Mouse (Mus musculus): ENCODE measurements at regions not wholly inside any gene's neighbourhood (a gene's known extent, or its start where the extent isn't known, plus 50 kb on each side); places are given as distances from the start of the nearest gene placed in this dataset.

DNA sequence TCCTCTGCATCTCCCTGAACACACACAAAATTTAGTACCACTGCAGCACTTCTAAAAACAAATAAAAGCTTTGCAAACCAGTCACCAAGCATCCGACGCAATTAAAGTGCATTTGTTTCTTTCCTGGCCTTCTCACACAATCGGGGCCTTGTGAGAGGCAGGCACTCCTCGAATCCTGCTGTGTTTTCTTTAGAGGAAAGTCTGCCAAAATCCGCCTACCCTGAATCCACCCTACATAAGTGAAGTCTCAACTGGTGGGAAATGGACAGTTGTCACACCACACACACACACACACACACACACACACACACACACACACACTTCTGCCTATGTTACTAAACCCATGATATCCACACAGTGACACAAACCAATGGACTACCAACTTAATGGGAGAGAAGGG lies 737.6 kb upstream of the Sox9 start:
- no peak overlapping the region for H3K27ac ChIP-seq (ENCODE audit: low read depth)
- no peaks in the 10 kb centered on the region for H3K36me3 ChIP-seq (replicated peaks; ENCODE audit: control insufficient read depth, insufficient read depth, low read length)
- no peak overlapping the region for H3K4me3 ChIP-seq (ENCODE audit: low read depth, low read length)
- H3K27me3 ChIP-seq (ENCODE audit: control insufficient read depth, insufficient read depth, low read length): no peaks in the 10 kb centered on the region
- no peak for ATAC-seq (ENCODE audit: insufficient read depth, low read depth)
- H3K4me2 ChIP-seq (ENCODE audit: low read depth, low read length): no peak overlapping the region
- H3K9ac ChIP-seq (replicated peaks; ENCODE audit: low read depth, low read length): no peak overlapping the region
- WGBS: 44% methylated on average over 5 of the region's 5 CpGs
- DNase-seq (ENCODE audit: low spot score): no peak
- TF ChIP-seq EP300 (IDR thresholded peaks at IDR 0.05; ENCODE audit: low read depth): no peak
- TF ChIP-seq CTCF (IDR thresholded peaks at IDR 0.05; ENCODE audit: low read depth): no peak
- no peaks in the 10 kb centered on the region for H3K4me1 ChIP-seq (ENCODE audit: control insufficient read depth, insufficient read depth)
- no peaks in the 10 kb centered on the region for H3K9me3 ChIP-seq (replicated peaks; ENCODE audit: control insufficient read depth, low read length)

DNA sequence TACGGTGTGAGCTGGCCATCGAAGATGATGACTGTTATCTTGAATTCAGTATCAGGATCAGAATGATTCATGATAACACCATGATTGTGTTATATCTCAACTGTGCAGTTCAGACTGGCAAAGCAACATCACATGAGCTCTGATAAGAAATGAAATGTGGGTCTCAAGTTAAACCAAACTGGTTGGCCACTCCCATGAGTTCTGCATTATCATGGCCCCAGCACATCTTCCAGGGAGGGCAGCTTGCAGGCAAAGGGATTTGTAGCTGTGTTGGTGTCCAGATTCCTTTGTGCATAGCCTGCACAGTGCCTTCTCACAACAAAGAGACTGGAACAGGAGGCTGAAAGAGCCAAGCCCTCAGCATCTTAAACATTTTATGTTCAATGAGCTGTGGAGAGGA lies 736.7 kb upstream of the Sox9 start:
- TF ChIP-seq CTCF (IDR thresholded peaks at IDR 0.05; ENCODE audit: low read depth): no peak
- TF ChIP-seq EP300 (IDR thresholded peaks at IDR 0.05; ENCODE audit: low read depth): no peak
- H3K9ac ChIP-seq (replicated peaks; ENCODE audit: low read depth, low read length): no peak overlapping the region
- WGBS: 80% methylated on average over 2 of the region's 2 CpGs
- DNase-seq (ENCODE audit: low spot score) (no peak), ATAC-seq (ENCODE audit: insufficient read depth, low read depth) (no peak)
- no peak overlapping the region for H3K4me3 ChIP-seq (ENCODE audit: low read depth, low read length)
- H3K9me3 ChIP-seq (replicated peaks; ENCODE audit: control insufficient read depth, low read length): no peaks in the 10 kb centered on the region
- H3K36me3 ChIP-seq (replicated peaks; ENCODE audit: control insufficient read depth, insufficient read depth, low read length): no peaks in the 10 kb centered on the region
- H3K4me2 ChIP-seq (ENCODE audit: low read depth, low read length): no peak overlapping the region
- no peaks in the 10 kb centered on the region for H3K27me3 ChIP-seq (ENCODE audit: control insufficient read depth, insufficient read depth, low read length)
- H3K27ac ChIP-seq (ENCODE audit: low read depth): no peak overlapping the region
- H3K4me1 ChIP-seq (ENCODE audit: control insufficient read depth, insufficient read depth): no peaks in the 10 kb centered on the region

DNA sequence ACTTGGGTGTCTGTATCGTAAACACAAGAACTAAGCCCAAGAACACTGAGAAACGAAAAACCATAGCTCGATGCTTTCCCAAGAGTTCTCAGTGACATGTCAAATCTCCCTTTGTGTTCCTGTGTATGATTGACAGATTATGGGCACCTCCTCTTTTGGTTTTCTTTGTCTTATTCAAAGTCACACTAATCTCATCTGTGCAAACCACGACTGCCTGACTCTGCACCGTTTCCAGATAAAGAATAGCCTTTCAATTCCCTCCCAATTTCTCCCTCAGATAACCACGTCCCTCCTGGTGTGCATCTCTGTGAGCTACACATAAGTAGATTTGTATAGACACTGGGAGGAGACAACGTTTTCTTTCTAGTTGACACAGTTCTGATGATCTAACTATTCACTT lies 731.7 kb upstream of the Sox9 start:
- Histone ChIP-seq H3K4me3 (ENCODE audit: low read depth, low read length) (no peak overlapping the region), H3K9ac (replicated peaks; ENCODE audit: low read depth, low read length) (no peak overlapping the region), H3K36me3 (replicated peaks; ENCODE audit: control insufficient read depth, insufficient read depth, low read length) (no peaks in the 10 kb centered on the region), H3K27me3 (ENCODE audit: control insufficient read depth, insufficient read depth, low read length) (no peaks in the 10 kb centered on the region), H3K9me3 (replicated peaks; ENCODE audit: control insufficient read depth, low read length) (no peaks in the 10 kb centered on the region), H3K4me1 (ENCODE audit: control insufficient read depth, insufficient read depth) (no peaks in the 10 kb centered on the region), H3K4me2 (ENCODE audit: low read depth, low read length) (no peak overlapping the region), H3K27ac (ENCODE audit: low read depth) (no peak overlapping the region)
- DNase-seq (ENCODE audit: low spot score) (no peak), ATAC-seq (ENCODE audit: insufficient read depth, low read depth) (no peak)
- WGBS: 48% methylated on average over 7 of the region's 7 CpGs
- TF ChIP-seq EP300 (IDR thresholded peaks at IDR 0.05; ENCODE audit: low read depth) (no peak), CTCF (IDR thresholded peaks at IDR 0.05; ENCODE audit: low read depth) (no peak)

DNA sequence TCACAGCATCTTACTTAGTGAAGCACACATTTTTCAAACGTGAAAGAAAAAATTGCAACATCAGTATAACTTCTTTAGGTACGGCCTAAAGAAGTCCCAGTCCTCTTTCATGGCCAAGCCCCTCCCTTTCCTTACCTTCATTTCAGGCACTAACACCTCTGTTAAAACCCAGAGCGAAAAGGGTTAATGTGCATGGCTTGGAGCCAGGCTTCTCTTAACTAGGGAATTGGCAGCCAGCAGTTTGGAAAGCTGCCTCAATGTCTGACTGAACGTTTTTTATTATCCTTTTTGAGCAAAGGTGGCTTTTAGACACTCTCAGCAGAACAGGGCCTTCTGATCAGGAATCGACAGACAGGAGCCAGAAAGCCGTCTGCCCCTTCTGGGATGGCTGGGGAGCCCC lies 726.4 kb upstream of the Sox9 start:
- H3K27me3 ChIP-seq (ENCODE audit: control insufficient read depth, insufficient read depth, low read length): no peaks in the 10 kb centered on the region
- no peak for ATAC-seq (ENCODE audit: insufficient read depth, low read depth)
- H3K4me2 ChIP-seq (ENCODE audit: low read depth, low read length): no peak overlapping the region
- H3K27ac ChIP-seq (ENCODE audit: low read depth): no peak overlapping the region
- no peaks in the 10 kb centered on the region for H3K4me1 ChIP-seq (ENCODE audit: control insufficient read depth, insufficient read depth)
- no peaks in the 10 kb centered on the region for H3K9me3 ChIP-seq (replicated peaks; ENCODE audit: control insufficient read depth, low read length)
- TF ChIP-seq CTCF (IDR thresholded peaks at IDR 0.05; ENCODE audit: low read depth) (no peak), EP300 (IDR thresholded peaks at IDR 0.05; ENCODE audit: low read depth) (no peak)
- no peak overlapping the region for H3K9ac ChIP-seq (replicated peaks; ENCODE audit: low read depth, low read length)
- WGBS: 42% methylated on average over 6 of the region's 6 CpGs
- H3K4me3 ChIP-seq (ENCODE audit: low read depth, low read length): no peak overlapping the region
- DNase-seq (ENCODE audit: low spot score): no peak
- no peaks in the 10 kb centered on the region for H3K36me3 ChIP-seq (replicated peaks; ENCODE audit: control insufficient read depth, insufficient read depth, low read length)

DNA sequence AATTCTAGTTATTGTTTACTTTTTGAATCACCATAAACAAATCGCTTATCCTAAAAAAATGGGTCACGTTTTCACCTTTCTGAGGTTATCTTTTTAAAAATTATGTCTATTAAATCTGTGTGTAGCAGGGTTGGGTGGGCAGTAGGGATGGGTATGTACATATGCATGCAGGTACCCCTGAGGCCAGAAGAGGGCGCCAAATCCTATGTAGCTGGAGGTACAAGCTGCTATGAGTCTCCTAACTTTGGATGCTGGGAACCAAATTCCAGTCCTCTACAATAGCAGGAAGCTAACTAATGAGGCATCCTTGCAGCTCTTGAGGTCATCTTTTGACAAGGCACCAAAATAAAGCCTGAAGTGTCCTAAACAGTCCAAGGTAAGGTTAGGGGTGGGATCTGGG lies 714.8 kb upstream of the Sox9 start:
- DNase-seq (ENCODE audit: low spot score): no peak
- Histone ChIP-seq H3K4me3 (ENCODE audit: low read depth, low read length) (no peak overlapping the region), H3K4me1 (ENCODE audit: control insufficient read depth, insufficient read depth) (no peaks in the 10 kb centered on the region), H3K9me3 (replicated peaks; ENCODE audit: control insufficient read depth, low read length) (no peaks in the 10 kb centered on the region), H3K27me3 (ENCODE audit: control insufficient read depth, insufficient read depth, low read length) (no peaks in the 10 kb centered on the region), H3K4me2 (ENCODE audit: low read depth, low read length) (no peak overlapping the region), H3K9ac (replicated peaks; ENCODE audit: low read depth, low read length) (no peak overlapping the region), H3K36me3 (replicated peaks; ENCODE audit: control insufficient read depth, insufficient read depth, low read length) (no peaks in the 10 kb centered on the region), H3K27ac (ENCODE audit: low read depth) (no peak overlapping the region)
- 66% methylated on average over 3 of the region's 3 CpGs for WGBS
- no peak for ATAC-seq (ENCODE audit: insufficient read depth, low read depth)
- no peak for TF ChIP-seq EP300 (IDR thresholded peaks at IDR 0.05; ENCODE audit: low read depth)
- no peak for TF ChIP-seq CTCF (IDR thresholded peaks at IDR 0.05; ENCODE audit: low read depth)

- Histone ChIP-seq H3K27me3 (ENCODE audit: control insufficient read depth, insufficient read depth, low read length) (no peaks in the 10 kb centered on the region), H3K36me3 (replicated peaks; ENCODE audit: control insufficient read depth, insufficient read depth, low read length) (no peaks in the 10 kb centered on the region), H3K4me3 (ENCODE audit: low read depth, low read length) (no peak overlapping the region), H3K4me2 (ENCODE audit: low read depth, low read length) (no peak overlapping the region), H3K4me1 (ENCODE audit: control insufficient read depth, insufficient read depth) (no peaks in the 10 kb centered on the region), H3K27ac (ENCODE audit: low read depth) (no peak overlapping the region), H3K9ac (replicated peaks; ENCODE audit: low read depth, low read length) (no peak overlapping the region), H3K9me3 (replicated peaks; ENCODE audit: control insufficient read depth, low read length) (no peaks in the 10 kb centered on the region)
- no peak for DNase-seq (ENCODE audit: low spot score)
- 87% methylated on average over 4 of the region's 4 CpGs for WGBS
- ATAC-seq (ENCODE audit: insufficient read depth, low read depth): no peak
- no peak for TF ChIP-seq EP300 (IDR thresholded peaks at IDR 0.05; ENCODE audit: low read depth)
Observed at GRCm38 (mm10) chr11:112068821-112069220, 713.2 kb upstream of the Sox9 start.
